Mouse (Mus musculus): ENCODE measurements around the gene Myh9.

DNA sequence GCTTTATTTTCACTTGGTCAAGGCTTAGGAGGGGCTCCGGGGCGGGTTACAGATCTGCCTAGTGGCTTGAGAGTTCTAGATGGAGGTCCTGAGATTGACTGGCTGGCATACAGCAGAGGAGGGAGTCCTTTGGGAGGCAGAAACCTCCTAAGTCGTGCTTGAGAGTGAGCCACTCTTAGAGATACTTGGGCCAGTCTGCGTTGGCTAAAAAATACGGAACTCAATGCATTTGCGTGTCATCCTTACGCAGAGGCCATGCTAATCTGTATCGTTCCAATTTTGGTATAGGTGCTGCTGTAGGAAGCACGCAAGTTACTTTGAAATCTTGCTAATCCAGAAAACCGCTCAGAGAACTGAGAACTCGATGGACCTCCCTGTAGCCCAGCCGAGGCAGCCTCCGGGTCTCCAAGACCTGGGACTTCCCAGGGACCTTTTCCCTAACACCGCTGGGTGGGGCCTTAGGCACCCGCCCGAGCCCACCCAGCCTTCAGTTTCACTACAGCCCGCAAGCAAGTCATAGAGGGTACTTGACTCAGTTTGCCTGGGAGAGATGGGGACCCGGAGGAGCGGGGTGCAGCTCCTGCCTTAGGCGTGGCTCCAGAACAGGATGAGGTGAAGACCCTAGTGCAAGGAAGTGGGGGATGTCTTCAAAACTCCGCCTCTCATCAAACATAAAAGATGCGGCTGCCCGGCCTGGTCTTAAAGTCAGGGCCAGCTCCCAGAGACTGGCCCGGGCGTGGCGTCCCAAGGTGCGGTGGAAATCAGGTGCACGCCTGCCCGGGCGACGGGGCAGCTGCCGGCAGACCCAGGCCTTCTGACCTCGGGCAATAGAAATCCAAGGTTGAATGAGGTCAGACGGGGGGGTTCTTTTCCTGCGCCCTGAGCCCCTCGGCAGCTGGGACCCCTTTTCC, 1.3 kb downstream of the Myh9 start:
- no peak for TF ChIP-seq EP300 (optimal IDR thresholded peaks at IDR 0.05)
- no peak for TF ChIP-seq CTCF (IDR thresholded peaks at IDR 0.05; ENCODE audit: low read depth)

Data from stomach, postnatal 0 days (tissue).